Mouse (Mus musculus) layer of hippocampus, postnatal 25 days (tissue): Measurements from ENCODE around the gene Loxl1. TPM values are rescaled to one million over a fixed set of nuclear protein-coding genes. Genes with fewer than 3 reads are reported as not detected.
A peak's percentile ranks its signal among the peaks of the same experiment; 100 is the strongest.

ENCODE experiments used
- DNase-seq, 2 experiments: peaks; one replicate each; pipeline ENCODE4 v3.0.0; 2022; ENCODE audit warnings: mixed read lengths in 2 of 2, low spot score in 1 of 2; ENCODE audit errors: extremely low spot score in 1 of 2
- total RNA-seq, 2 experiments: library from RNA; stranded (reverse); gene quantifications; 2 replicates each; pipeline ENCODE4 v1.2.3; 2021

Loxl1 gene
- total RNA-seq, 2 experiments from 2014 or later = 3.1 to 4.0 TPM

DNA sequence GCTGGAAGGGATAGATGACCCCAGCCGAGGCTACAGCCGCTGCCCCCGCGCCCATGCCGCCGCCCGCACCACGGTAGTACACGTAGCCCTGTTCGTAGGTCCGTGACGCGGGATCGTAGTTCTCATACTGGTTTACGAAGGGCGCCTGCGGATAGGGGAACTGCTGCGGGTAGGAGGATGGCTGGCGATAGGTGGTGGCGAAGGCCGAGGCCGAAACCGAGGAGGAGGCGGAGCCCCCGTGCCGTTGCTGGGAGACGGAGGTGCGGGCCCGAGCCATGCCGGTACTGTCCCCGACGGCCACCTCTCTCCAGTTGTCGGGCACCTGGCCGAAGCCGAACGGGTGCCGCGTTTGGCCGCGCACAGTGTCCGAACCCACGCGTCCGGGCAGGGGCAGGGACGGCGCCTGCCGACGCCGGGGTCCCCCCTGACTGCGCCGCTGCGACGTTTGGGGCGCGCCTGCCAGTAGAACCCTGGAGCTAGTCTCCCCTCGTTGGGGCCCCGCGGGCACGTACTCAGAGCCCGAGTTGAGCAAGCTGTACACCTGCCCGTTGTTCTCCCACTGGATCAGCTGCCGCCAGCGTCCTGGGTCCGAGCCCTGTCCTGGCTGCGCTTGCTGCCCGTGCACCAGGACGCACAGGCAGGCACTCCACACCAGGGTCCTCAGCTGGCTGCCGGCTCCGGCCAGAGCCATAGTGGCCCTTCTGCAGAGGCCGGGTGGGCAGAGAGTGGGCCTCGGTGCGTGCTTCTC is 616 bp downstream of the Loxl1 start:
- no peak for DNase-seq

DNA sequence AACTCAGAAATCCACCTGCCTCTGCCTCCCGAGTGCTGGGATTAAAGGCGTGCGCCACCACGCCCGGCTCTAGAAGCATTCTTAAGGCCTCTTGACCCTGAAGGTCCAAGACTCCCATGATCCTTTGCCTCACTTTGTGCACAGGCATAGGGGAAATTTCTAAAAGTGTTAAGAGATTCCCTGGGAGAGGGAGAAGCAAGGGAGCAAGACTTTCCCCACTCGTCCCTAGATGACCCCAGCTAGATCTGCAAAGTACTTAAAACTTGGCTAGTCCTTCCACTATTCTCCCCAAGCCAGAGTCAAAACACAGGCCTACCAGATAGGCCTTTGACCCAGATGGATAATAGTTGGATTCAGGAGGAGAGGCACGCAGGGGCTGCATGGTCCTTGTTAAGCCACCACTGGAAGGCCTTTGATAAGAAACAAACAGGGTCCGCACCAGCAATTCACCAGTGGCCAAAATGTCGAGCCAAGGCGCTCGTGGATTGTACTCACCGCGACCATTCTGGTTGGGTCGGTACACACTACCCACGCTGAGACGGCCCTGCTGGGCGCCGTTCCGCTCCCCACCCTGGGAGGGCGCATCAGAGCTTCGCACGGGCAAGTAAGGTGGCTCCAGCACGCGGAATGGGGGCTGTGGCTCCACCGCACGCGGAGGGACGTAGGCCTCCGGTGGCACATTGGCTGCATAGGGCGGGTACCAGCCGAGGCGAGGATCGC is 1.6 kb downstream of the Loxl1 start:
- DNase-seq = no peak

DNA sequence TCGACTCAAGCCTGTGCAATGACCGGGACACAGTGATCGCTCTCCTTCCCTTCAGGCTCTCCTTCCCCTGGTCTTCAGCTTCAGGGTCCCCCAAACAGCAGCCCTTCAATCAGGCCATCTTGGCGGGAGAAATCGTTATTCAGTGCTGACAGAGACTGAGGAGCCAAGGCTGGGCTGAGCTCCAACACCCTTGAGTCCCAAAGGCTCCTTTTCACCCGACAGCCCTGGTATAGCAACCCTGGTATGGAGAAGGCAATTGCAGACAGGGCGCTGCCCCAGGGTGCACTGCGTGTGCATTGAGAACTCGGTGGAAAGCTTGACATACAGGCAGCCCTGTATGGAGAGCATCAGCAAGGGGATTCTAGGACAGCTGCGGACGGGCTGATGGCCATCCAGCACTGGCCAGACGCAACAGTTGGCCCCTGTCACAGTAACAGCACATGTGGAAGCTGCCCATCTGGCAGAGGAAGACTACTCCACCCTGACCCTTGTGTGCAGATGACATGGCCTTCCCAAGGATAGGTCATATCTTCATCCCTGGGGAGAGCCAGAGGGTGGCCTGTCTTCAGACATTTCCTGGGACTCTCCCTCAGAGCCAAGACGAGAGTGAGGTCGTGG is 2.8 kb downstream of the Loxl1 start:
- no peak for DNase-seq

DNA sequence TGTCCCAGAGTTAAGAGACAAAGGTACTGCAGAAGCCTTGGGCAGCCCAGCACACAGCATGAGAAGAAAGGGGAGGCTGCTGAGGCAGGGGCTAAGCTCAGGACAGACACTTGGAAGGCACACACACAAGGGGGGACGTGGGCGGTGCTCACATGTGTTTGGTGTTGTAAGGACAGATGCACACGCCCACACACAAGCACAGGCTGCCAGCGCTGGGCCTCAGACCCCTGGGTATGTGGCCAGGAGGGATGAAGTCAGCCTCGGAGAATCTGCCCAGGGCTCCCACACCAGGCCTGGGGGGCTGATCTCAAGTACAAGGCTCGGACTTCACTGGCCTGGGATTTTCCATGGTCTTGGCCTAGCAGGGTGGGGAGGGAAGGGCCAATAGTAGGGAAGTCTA is 4.6 kb downstream of the Loxl1 start:
- no peak for DNase-seq

DNA sequence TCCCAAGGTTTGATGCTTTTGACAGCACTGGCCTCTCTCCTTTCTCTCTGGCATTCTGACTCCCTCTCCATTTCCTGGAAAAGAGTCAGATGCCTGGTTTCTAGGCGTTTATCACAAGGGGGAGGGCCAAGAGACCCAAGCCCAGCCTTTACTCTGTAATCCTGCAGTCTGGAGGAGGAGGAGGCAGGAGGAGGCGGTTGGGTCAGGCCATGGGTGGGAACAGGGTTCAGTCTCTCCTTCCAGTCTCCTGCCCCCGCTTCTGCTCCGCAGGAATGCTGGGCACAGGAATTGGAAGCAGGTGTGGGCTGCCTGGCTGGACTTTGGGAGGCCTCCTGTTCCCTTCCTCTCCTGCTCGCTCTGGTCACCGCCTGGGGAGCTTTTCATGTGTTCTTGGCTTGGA is 7.3 kb downstream of the Loxl1 start:
- no peak for DNase-seq

DNA sequence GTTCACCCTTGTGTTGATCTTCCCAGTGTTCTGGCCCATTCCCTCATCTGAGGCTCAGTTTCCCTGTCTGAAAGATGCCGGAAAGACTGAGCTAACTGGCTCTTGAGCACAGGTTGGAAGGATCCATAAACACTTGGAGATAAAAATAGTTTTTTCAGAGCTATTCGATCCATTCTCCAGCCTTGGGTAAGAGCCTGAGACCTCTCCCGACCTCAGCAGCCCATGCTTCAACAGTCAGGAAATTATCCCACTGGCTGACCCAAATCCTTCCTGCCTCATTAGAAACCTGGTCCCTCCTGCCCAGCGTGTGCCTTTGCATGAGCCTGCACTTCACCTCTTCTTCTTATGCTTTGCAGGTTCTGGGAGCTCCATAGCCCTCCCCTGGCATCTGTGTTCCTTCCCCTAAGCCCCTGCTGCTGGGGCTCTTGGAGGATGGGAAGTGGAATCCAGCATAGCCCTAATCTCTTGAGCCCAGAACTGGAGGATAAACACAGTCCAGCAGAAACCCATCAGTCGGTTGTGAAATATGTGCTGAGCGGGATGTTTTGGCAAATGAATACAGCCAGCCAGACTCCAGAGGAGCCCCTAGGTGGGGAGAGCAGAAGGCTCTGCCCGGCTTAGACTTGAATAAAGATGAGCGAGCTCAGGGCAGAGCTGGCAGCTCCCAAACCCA is 9.3 kb downstream of the Loxl1 start:
- no peak for DNase-seq

DNA sequence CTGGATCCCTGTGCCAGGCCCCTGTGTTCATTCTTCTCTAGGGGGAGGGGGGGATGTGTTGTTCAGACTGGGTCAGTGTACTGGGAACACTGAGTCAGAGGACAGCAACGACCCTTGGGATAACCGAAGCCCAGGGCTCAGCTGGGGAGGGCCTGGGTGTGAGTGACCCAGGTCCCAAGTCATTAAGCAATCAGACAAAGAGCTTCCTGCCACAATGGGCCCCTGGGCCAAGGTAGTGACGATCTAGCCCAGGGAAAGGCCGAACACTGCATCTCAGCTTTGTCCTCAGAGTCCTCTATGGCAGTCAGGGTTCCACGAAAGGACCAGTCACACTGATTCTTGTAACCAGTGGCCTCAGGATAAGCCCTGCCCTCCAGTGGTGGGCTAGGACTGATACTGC is 9.9 kb downstream of the Loxl1 start:
- DNase-seq = no peak

DNA sequence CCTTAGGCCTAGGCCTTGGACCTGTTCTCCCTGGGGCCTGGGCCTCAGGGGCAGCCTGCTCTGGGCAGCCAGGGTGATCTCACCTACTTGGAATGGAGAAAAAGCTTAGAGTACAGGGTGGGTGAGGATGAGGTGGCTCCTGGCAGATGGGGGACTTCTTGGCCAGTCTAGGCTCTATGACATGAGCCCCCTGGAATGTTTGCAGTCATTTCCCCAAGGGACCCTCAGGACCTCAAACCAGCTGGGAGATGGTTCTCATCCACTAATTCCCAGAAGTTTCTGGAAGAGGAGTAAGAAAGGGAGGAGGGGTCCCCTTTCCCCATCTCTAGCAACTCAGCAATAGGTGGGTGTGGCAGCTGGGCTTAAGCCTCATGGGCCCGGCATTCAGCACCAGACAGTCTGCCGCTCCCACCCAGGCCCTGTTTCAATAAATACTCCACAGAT is 13.6 kb downstream of the Loxl1 start:
- DNase-seq = no peak

DNA sequence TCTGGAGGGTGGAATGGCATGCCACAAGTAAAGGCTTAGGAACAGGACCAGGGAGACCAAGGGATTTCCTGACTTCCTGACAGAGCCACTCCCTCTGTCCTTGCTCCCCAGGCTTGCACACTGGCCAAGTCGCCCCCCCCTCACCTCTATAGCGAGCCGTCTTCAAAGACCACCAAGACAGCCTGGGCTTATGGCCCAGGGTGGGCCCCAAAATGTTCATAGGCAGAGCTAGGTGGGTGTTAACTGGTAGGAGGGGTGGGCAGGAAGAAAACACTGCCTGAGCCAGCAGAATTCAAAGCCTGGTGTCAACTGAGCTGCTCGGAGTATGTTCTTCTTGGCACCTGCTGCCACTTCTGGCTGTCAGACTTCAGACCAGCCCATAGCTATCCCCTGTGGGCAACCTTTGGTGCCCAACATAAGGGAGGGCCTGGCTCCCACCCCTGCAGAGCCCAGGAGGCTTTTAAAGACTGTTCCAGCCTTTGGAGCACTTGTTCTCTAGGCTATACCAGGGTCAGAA is 15.0 kb downstream of the Loxl1 start:
- no peak for DNase-seq

DNA sequence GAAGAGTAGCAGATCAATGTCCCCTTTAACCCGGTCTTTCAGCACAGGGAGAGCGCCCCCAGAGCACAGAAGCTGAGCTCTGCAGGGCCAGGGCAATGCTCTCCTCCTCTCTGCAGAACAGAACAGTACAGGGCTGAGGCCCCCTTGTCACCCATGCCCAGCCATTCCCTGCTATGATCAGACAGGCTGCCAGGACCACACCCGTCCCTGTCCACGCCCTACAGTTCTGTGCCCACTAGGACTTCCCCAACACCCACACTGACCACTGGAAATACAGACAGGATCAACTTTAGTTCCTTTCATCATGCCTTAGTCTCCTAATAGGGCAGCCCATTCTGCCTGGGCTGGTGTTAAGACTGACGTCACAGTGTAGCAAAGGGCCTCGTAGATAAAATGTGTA is 15.9 kb downstream of the Loxl1 start:
- no peak for DNase-seq

DNA sequence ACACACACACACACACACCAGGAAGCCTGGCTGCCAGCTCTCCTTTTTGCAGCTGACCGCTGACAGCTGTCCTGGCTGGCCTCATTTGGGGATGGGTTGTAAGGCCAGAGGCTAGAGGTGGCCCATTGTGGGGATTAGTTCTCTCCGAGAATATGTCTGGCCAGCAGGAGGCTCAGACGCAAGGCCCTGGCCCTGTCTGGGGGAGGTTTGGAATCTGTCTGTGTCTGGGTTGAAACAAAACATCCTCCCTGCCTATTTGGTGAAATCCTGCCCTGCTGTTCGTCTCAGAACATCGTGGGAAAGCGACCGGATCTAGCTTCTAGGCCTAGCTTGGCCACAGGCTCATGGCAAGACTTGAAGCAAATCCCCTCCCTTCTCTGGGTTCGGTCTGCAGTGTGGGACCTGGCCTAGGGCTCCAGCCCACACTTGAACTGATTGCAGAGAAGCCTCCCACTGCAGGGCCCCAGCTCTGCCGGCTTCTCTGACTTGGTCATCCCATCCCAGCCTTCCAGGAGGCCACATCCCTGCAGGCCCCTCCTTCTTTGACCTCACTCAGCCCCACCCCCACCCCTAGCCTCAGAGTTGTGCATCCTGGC is 17.1 kb downstream of the Loxl1 start:
- DNase-seq = no peak

DNA sequence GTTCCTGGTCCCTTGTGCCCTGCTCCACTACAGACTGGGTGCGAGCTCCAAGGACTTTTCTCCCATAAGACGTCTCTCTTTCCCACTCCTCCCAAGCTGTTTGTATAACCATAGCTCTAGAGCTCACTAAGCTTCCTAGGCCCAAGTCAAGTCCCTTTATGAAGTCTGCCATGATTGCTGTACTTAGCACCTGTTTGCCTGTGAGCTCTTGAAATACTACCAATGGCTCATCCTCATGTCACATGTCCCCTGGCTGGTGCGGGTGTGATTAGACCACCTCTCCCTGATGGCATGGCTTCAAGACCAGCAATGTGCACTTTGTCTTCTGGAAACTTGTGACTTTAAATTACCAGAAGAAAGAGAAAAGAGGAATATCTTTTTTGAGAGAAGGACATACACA is 17.6 kb downstream of the Loxl1 start:
- DNase-seq = no peak

DNA sequence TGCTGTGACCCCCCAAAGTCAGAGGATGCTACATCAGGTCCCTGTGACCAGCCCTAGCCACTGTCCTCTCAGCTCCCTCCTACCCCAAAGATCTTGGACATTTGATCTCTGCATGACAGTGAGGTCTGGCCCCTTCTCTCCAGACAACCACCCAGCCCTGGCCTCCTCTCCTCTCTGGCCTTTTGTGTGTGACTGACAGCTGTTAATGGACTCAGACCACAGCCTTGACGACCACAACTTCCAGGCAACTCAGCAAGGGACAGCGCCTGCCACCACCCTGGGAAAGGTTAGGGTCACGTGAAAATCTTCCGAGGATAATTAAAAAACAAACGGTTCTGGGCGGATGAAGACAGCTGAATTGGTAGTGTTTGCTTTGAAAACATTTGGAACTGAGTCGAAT is 18.5 kb downstream of the Loxl1 start:
- DNase-seq = no peak

DNA sequence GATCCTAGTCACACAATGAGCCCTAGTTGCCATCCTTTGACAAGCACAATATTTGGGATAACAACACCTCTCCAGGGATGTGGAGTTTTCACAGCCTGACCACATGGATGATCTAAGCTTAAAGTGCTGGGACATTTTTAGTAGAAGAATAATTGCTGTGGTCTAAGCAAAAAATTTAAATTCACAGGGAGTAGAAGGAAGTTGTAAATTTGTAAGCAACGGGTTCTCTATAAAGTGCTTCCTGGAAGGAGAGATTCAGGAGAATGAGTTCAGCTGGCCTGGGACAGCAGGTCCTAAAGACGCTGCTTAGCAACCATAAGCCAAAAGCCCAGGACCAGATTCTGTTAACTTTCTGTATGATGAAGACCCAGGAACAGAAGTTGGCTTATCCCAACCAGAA is 23.1 kb downstream of the Loxl1 start:
- DNase-seq = no peak

DNA sequence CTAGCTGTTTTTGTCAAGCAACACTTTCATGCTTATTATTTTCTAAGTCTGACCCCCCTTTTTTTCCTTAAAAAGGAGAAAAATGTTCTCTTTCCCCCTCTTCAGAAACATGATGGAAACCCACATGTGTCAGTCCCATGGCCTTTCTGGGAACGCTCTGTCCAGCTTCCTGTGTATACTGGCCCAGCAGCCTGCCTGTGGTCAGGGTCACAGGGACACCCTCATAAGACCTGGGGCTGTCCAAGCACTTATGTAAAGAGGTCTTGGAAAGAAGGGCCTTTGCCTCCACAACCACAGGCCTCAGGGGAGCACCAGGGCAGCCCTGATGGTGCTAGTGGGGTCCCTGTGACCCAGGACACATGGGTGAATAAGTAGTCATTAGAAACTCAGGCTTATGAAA is 23.9 kb downstream of the Loxl1 start:
- no peak for DNase-seq

DNA sequence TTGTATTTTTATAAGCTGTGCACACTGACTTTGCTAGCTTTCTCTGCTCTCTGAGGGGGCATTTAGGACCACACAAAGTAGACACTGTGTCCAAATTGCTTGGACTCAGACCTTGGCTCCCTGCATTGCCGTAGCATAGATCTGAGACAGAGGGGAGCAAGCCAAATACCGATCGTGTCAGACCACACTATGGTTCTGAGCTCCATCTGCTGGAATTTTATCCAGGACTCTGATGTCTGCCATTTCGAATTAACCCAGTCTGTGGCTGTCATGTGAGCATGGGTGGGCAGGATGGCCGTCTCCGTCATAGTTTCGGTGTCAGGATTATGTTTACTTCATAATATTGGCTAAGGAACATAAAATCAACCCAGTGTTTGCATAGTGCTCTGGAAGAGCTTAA is 29.6 kb downstream of the Loxl1 start:
- no peak for DNase-seq

DNA sequence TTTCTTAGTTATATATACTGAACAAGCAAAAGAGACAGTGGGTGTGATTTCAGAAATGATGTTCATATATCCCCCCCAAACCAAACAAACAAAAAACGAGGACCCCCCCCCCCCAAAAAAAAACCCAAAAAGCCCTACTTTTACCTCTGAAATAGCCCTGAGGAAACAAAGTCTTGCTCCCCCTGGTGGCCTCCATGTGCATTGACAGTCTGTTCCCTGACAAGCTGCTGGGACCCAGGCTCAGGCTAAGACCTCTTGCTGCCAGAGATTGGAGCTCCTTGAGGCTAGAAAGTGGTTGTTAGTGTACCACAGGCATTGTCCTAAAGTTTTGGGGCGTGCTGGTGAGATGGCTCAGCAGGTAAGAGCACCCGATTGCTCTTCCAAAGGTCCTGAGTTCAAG is 31.4 kb downstream of the Loxl1 start:
- peak in 1 of 2 experiments; percentile 56 for DNase-seq

DNA sequence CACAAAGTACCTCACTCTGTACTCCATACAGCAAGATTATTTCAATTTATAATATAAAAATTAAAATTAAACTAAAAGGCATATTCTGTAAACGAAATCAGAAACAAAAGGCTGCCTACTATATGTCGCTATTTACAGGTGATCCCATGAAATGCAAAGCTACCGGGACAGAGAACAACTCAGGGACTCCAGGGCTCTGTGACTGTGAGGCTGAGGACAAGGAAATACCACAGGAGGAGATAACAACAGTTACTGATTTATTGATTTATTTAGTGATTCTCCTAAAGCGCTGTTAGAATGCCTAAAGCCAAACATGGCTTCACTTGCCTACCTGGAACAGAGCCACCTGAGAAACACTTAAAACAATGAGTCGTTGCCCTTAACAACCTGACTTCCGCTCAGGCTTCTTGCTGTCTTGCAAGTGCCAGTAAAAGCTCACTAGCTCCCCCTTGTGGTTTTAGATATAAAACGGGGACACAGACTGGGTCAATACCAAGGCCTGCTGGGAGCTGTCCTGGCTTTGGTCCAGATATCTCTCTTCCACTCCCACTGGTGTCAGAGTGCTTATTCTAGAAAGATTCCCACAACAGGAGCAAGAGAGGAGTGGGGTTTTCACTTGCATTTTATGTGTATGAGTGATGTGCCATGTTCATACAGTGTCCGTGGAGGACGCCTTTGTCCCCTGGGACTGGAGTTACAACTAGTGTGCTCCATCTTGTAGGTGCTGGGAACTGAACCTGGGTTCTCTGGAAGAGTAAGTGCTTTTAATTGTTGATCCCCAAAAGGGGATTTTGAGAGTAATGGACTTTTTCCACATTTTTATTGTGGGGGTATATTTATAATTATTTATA is 32.5 kb downstream of the Loxl1 start:
- peak; percentile 21 to 31 for DNase-seq

DNA sequence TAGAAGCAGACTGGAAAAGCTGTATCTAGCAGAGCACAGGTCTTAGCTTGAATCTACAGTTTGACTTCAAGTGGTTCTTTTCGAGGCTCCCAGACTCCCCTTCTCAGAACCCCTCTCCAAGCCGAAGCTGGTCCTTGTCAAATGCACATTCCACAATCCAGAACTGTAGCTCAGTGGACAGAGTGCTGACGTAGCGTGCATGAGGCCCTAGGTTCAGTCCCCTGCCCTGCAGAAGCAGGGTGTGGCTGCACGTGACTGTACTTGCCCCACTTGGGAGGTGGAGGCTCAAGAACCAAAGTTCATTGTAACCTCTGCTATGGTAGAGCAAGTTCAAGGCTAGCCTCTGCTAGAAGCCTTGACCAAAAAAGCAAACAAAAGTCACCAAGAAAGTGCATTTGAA is 33.2 kb downstream of the Loxl1 start:
- no peak for DNase-seq
